Mouse (Mus musculus): ENCODE results near the gene Olfr1443. TPM values are rescaled to one million over a fixed set of nuclear protein-coding genes. Genes with fewer than 3 reads are reported as not detected.
"Not testable (repeated sequence)": the region's sequence is repeated elsewhere in the genome, so short reads cannot be mapped to it uniquely, and the experiment has no call there.

Olfr1443 gene
- not detected in 2 replicates for polyA plus RNA-seq (2012; rRNA removed)

DNA sequence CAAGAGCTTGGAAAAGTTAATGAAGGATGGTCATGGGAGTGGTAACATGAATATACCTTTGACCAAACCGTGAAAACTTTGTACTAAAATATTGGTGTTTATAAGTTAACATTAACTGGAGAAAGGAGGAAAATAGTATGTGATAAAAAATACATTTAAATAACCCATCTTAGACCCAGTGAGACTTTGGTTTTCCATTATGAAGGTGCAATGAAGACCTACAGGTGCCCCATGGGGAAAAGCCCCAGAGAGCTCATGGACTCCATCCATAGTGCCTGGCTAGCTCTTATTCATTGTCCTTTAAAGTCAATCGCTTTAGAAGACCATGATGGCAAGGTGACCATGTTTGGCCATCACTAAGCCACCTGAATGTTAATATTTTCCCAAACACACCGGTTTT lies at the start of gene Olfr1443:
Gene Olfr1443 (plus strand): TSS at position 301 of the 400 bp plus-strand sequence.
- DNase-seq (ENCODE audit: low read depth, low spot score), result no peak
- 69% methylated on average over 3 of the region's 3 CpGs for WGBS

DNA sequence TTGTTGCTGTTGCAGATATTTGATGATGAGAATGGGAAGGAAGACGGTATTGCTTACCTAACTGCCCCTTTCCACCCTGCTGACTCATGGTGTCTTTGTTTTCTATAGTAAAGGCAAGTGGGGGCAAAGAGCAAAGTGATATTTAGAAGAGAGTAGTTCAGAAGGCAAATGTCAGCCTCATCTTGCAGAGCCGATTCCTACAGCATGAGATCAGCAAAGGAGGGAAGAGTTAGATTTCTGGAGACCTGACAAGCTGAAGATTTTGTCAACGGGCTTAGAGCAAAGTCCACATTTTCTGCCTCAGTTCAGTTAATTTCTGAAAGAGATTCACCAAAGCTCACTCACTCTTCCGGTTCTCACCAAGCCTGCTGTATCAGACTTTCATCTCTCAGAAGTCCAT lies 44.7 kb upstream of the Olfr1443 start, which contains the start of gene Glyat:
Gene Glyat (plus strand): TSS at position 133 of the 400 bp plus-strand sequence.
- no peak for DNase-seq (ENCODE audit: low read depth, low spot score)
- 29% methylated on average over 4 of the region's 4 CpGs for WGBS

DNA sequence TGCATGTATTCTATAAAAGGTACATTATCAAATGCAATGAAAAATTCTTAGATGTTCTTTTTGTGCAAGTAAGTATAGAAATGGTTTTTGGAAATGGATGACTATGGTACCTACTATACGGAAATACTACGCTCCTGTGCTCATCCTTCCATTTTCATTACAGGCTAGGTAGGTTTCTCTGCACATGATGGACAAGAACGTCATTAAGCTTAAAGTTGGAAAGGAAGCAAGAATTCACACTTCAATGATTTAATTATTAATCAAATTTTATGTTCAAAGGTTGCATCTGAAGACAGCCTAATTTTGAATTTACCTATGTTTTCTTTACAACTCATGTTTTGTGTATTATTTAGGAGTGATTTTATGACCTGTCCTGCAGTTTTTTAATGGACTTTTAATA lies 43.7 kb upstream of the Olfr1443 start:
- 80% methylated on average over 3 of the region's 3 CpGs for WGBS
- no peak for DNase-seq (ENCODE audit: low read depth, low spot score)

DNA sequence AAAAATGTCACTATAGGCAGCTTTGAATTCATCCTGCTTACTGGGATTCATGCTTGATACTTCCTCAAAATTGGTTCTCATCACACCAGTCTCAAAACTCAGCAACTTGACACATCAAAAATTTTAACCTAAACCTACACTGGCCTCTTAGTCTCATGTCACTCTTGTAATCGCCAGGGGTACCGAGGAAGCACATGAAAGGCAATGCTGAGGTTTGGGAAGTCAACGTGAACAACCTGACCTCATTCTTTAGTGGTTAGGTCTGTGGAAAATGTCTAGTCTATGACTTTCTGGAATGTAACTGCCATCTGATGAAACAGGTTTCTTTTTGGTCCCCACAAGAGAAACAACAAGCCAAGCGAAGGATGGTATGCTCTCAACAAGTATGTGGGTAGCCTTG lies 42.9 kb upstream of the Olfr1443 start:
- 87% methylated on average over 4 of the region's 4 CpGs for WGBS
- DNase-seq (ENCODE audit: low read depth, low spot score), result no peak

DNA sequence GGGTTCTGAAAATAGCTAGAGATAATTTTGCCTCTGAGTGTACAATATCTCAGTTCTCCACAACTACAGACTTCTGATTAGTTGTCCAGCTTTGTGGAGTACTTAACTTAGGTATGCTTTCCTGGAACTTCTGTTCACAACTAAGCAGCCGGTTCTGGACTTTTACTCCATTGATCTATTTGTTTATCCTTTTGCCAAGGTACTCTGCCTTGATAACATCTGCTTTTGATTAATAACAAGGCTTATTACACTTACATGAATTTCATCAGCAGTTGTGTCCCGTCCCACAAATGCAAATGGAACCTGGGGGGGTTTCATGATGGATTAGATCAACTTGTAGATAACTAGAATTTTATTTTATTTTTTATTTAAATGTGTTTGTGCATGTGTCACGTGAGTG lies 41.0 kb upstream of the Olfr1443 start:
- 77% methylated on average over 3 of the region's 3 CpGs for WGBS
- DNase-seq (ENCODE audit: low read depth, low spot score), result no peak

DNA sequence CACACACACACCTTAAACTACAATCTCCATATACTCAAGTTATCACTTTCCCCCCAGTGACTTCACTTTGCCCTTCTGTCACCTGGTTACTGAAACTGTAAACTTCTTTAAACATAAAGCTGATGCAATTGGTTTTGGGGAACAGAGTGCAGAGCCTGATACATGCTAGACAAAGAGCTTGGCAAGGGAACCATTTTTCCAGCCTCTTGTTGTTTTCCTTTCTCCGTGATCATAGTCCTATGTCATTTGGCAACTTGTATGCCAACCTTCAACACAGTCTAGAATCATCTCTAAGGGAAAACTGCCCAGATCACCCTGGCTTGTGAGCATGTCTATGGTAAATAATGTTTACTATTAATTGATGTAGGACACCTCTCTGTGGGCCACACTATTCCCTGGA lies 39.9 kb upstream of the Olfr1443 start:
- 40% methylated on average over 1 of the region's 1 CpGs for WGBS

DNA sequence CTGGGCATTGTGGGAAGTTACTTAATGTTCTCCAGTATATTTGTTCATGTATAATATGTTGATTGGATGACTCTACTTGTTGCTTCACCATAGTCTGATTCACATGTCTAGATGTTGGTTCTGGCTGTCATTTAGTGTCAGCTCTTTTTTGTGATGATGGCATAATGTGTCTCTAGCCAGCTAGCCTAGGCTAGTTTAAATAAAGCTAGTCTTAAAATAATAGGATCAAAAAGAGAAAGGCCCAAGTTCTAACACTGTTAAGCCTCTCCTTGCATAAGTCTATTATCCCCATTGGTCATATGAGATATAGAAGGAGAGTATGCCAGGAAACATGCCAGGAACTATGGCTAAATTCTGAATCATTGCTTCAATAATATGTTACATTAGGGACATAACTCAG lies 28.4 kb upstream of the Olfr1443 start:
- no peak for DNase-seq (ENCODE audit: low read depth, low spot score)

More for the DNA sequence above, 39.9 kb upstream of the Olfr1443 start:
- DNase-seq (ENCODE audit: low read depth, low spot score), result no peak

DNA sequence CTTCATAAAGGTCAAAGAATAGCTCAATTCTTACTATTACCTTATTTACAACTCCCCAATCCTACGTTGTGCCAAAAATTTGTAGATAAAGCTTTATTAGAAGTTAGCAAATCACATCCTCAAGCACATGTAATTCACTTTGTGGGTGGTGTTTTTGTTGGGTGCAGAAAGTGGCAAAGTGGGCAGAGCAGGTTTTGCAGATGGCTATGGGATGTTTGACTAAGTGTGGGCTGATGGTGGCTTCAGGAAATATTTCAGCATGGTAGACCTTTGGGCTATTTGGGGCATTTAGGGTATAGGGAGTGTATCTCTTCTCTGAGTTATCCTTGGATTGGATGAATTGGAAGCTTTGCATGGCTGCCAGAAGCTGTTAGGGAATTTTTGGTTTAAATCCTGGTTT lies 11.8 kb upstream of the Olfr1443 start:
- no peak for DNase-seq (ENCODE audit: low read depth, low spot score)
- 24% methylated on average over 1 of the region's 1 CpGs for WGBS

DNA sequence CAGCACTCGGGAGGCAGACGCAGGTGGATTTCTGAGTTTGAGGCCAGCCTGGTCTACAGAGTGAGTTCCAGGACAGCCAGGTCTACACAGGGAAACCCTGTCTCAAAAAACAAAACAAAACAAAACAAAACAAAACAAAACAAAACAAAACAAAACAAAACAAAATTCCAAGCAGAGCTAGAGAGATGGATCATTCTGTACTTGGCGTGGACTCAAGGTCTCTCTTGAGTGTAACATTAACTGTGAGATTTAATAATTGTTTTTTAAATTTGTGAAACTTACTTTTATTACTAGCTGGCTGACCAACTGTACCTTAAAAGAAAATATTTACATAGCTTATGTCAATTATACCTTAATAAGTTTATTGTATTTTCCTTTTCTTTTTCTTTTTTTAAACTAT lies 9.3 kb upstream of the Olfr1443 start:
- 79% methylated on average over 3 of the region's 3 CpGs for WGBS
- not testable (repeated sequence) for DNase-seq (ENCODE audit: low read depth, low spot score)

DNA sequence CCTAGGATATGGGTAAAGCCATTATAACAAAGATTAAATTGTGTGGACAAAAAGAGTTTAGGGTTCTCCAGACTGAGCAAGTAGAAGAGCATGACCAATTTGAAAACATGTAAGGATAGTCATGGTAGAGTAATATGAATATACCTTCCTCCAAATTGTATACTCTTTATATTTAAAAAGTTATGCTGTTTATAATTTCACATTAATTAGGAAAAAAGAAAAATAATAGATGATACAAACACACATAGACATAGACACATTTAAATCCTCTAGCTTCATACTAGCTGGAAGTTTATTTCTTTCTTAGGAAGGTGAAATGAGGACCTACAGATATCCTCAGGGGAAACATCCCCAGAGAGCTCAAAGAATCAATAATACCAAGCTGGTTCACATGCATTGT lies 7.8 kb upstream of the Olfr1443 start, which contains the start of gene Olfr1442:
Gene Olfr1442 (plus strand): TSS at position 301 of the 400 bp plus-strand sequence.
- no peak for DNase-seq (ENCODE audit: low read depth, low spot score)

DNA sequence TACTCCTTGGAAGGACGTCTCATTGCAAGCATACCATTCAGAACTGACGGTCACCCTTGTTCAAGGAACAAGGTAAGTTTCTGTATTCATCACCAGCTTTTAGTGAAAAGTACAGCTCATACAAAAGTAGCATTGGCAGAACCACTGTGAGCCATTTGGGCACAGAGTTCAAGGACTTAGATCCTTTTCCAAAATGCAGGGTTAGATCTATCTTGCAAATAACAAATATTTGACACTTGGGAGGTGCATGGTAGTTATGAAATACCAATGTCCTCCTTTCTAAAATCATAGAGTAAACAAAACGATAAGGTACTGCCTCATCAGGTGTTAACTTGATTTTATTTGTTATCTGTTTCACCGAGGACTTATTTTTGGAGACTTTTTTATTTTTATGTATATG lies 6.9 kb upstream of the Olfr1443 start:
- WGBS, result 78% methylated on average over 4 of the region's 4 CpGs
- DNase-seq (ENCODE audit: low read depth, low spot score), result no peak

DNA sequence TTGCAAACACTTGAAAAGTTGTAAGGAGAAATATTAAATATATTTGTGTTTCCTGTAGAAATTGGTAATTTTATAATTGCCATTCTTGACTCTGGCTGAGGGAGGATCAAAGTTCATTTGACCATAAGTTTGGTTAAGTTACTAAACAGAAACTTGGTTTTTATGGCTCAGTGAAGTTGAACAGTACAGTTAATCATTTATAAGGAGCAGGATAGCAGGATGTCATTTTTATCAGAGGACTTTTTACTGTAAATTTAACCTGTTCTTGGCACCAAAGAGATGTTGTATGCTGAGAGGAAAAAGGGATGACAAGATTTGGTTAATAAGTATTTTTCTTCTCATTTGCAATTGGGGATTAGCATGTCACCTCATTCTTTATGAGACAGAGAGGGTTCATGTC lies 6.7 kb downstream of the Olfr1443 start:
- no peak for DNase-seq (ENCODE audit: low read depth, low spot score)

DNA sequence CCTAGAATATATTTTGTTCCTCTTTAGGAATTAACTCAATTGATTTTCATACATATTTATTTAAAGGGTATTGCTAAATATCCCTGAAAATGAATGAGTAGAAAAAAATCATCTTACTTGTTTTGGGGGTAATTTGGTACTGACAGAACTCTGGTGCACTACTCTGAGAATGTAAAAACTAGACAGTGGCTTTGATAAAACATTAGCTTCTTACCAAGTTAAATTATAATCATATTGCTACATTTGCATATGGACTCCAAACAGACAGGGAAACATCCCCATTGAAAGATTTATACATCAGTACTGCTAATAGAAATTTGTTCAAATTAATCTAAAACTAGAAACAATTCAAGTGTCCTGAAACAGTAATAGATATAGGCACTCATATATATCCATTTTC lies 7.3 kb downstream of the Olfr1443 start:
- no peak for DNase-seq (ENCODE audit: low read depth, low spot score)

DNA sequence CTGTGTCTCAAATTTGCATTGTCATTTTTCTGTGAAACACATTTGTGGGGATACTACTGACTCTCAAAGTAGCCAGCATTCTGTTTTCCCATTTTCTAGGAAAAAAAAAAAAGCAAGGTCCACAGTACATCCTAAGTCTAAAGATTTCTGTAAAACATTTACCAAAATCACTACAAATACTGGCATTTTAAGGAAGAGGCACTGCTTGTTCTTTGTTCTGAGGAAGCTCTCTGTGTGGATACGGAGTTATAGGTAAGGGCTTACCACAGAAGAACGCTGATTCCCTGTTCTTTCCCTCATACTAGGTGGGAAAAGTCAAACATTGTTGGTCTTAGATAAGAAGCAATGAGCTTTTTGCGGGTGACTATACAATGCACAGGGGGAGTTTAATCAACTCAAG lies 17.7 kb downstream of the Olfr1443 start, which contains the start of gene Keg1:
Gene Keg1 (plus strand): TSS at position 197 of the 400 bp plus-strand sequence.
- DNase-seq (ENCODE audit: low read depth, low spot score), result no peak
- 40% methylated on average over 3 of the region's 3 CpGs for WGBS

DNA sequence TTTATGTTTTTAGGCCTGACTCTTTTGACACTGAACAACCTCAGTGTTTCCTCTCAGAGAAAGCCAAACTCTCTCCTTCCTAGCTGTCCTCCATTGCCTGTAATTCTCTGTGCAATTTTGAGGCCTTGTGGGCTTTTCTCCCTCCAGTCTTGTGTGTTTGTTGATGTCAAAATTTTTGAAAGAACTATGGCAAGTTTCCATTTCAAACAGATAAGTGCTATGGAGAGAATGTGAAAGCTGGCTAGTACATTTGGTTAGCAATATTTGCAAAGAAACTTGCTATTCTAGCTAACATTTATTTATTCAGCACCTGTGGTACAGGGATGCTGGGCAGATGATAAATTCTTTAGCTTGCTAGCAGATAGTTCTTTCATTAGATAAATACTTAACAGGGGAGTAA lies 18.3 kb downstream of the Olfr1443 start:
- no peak for DNase-seq (ENCODE audit: low read depth, low spot score)

DNA sequence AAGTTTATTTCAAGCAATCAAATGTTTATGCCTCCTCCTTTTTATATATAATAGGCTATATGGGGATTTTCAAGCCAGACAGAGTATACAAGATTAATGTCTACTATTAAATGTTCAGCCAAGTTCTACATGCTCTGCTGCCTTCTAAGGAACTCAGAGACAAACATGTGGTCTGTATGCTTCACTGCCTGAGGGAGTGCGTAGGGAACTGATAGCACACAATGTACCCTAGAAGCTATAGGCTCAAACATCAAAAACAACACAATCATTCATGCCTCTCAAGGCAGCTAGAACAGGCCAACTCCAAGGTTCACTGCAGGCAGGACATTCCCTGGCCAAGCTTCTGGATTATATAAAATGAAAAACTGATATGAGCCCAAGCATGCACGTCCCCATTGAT lies 30.5 kb downstream of the Olfr1443 start:
- DNase-seq (ENCODE audit: low read depth, low spot score), result no peak
- 69% methylated on average over 2 of the region's 2 CpGs for WGBS

DNA sequence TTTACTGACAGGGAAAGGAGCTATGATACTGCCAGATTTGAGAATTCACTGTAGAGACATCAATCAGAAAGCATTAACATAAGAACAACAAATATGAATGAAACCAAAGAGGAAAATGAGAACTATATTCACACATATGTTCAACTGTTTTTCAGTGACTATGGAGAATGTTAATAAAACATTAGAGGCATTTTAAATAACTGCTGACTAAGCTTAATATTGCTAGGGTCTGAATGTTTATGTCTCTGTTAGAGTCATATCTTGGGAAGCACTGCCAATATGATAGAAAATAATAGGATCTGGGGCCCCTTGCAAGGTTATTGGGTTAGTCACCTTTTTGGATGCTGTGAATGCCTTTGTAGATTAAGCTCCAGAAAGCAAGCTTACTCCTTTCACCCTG lies 31.1 kb downstream of the Olfr1443 start:
- no peak for DNase-seq (ENCODE audit: low read depth, low spot score)

DNA sequence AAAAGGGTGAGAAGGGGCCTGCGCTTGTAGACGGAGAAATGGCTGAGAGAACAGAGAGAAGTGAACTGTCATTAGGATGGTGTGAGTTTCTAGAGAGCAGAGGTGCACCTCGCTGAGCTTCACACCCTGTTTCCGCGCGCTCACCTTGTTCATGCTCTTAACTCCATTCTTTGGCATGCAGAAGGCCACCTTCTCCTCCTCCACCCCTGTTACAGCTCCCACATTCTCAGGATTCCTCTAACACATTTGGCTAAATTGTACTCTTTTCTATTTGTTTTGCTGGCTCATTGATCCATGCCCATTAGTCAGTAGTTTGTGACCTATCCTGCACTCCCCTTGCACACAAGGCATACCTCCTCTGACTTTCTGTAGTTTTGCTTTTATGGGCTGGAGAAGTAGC lies 41.3 kb downstream of the Olfr1443 start:
- 70% methylated on average over 6 of the region's 6 CpGs for WGBS
- DNase-seq (ENCODE audit: low read depth, low spot score), result no peak

DNA sequence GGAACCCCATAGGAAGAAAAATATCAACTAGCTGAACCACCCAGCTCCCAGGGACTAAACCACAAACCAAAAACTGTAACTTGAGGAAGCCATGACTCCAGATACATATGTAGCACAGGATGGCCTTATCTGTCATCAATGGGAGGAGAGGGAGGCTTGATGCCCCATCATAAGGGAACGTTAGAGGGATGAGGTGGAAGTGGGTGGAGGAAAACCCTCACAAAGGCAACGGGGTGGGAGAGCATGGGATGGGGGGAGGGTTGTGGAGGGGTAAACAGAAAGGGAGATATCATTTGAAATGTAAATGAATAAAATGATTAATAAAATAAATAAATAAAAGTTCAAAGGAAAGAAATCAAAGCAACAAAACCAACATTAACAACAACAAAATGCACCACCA lies 42.6 kb downstream of the Olfr1443 start:
- WGBS, result 38% methylated on average over 2 of the region's 2 CpGs
- DNase-seq (ENCODE audit: low read depth, low spot score), result no peak

DNA sequence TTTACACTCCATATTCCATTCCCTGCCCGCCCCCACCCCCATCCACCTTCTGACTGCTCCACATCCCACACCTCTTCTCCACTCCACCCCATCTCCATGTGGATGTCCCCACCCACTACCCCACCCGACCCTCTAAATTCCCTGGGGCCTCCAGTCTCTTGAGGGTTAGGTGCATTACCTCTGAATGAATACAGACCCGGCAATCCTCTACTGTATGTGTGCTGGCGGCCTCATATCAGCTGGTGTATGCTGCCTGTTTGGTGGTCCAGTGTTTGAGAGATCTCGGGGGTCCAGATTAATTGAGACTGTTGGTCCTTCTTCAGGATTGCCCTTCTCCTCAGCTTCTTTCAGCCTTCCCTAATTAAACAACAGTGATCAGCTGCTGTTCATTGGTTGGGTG lies 43.0 kb downstream of the Olfr1443 start:
- 91% methylated on average over 5 of the region's 5 CpGs for WGBS

DNA sequence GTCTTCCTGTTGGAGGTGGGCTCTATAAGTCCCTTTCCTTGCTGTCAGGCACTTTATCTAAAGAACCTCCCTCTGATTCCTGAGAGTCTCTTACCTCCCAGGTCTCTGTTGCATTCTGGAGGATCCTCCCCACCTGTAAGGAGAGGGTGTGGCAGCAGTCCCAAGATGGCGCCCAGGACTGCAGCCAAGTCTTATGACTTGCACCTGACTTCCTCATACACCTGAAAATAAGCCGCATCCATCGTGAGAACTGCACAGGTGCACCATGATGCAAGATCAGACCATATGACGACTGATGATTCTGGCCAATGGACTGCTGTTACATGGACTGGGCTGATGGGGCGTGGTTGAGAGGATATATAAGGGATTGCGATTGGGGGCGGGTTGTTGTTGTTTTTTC lies 43.7 kb downstream of the Olfr1443 start:
- not testable (repeated sequence) for DNase-seq (ENCODE audit: low read depth, low spot score)
- WGBS, result 91% methylated on average over 7 of the region's 7 CpGs

More for the DNA sequence above, 43.0 kb downstream of the Olfr1443 start:
- not testable (repeated sequence) for DNase-seq (ENCODE audit: low read depth, low spot score)

DNA sequence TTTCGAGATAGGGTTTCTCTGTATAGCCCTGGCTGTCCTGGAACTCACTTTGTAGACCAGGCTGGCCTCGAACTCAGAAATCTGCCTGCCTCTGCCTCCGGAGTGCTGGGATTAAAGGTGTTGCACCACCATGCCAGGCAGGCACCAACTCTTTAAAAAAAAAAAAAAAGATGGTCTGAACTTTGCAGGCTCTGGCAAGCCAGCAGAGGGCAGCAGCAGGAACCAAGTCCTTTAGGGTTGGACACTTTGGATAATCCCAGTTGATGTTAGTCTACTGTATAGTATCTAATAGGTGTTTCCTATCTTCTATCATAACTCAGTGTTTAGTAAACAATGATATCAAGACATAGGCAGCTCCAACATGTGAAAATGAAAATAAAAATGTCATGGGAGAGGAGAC lies 44.4 kb downstream of the Olfr1443 start:
- 73% methylated on average over 3 of the region's 3 CpGs for WGBS
- peak; percentile 3 for DNase-seq (ENCODE audit: low read depth, low spot score)

DNA sequence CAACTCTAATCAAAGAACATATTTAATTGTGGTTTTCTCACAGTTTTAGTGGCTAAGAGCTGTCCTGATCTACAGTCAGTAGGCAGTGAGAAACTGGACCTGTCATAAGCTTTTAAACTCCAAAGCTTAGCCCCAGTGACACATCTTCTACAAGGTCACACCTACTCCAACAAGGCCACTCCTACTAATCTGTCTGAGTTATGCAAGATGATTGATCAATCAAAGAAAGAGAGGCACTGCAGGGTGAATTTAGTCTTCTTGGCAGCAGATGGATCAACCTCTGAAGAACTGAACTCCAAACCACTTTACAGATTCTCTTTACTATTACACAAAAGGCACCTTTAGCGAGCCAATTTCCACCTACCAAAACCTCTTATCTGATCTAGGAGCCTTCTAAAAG lies 47.9 kb downstream of the Olfr1443 start:
- DNase-seq (ENCODE audit: low read depth, low spot score), result no peak
- 84% methylated on average over 1 of the region's 1 CpGs for WGBS

Measured in large intestine, adult 2 months (tissue).